Comparison of ENCODE assay signal across 23 mouse cellular contexts in the genomic region with DNA sequence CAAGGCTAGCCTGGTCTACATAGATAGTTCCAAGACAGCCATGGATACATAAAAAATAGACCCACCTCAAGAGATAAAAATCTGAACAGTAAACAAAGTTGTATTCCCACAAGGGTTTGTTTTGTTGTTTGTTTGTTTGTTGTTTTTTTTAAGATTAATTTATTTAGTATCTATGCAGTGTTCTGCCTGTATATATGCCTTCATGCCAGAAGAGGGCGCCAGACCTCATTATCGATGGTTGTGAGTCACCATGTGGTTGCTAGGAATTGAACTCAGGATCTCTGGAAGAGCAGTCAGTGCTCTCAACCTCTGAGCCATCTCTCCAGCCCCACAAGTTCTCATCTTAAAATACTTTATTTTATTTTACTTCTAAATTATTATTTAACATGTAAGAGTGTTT. TPM values are rescaled to one million over a fixed set of nuclear protein-coding genes. Genes with fewer than 3 reads are reported as not detected.
DNase-seq lines count a peak whose midpoint lies in the region; ATAC-seq and TF ChIP-seq lines count a peak whose summit lies in the region.
"Had no signal": no experiment of that assay in that cellular context is flagged by ENCODE, and none has a peak within 500 bp of the region (broad histone marks: within the 10 kb centered on the region; RNA-seq: fewer than 3 reads in every experiment).

No protein-coding gene starts in this region.

- no peak for DNase-seq in heart, adult 2 months
- no peak for DNase-seq in heart, postnatal 14 days
- DNase-seq in lung, embryonic 14.5 days: no peak
- no peak for DNase-seq in lung, postnatal 10 days
- peak; percentile 25 for DNase-seq in ZHBTc4 (ENCODE audit: low read depth, low spot score)
- no peak for DNase-seq in hindbrain, embryonic 10.5 days (ENCODE audit: low spot score)
- no peak for DNase-seq in hindbrain, postnatal 0 days (ENCODE audit: low spot score)
- DNase-seq: B cell, adult 2 months; cerebellum, adult 8-10 months; gastrocnemius, postnatal 14 days; heart, adult 18-20 months; heart, postnatal 4 days; kidney, adult 2 months; kidney, postnatal 25 days; layer of hippocampus, adult 9-11 months; lung, adult 18-20 months; retina, postnatal 1 day; thymus, postnatal 36 days had no signal

- H3K9ac ChIP-seq in heart, adult 2 months (ENCODE audit: low read depth, low read length): no peak overlapping the region
- no peak overlapping the region for H3K9ac ChIP-seq in lung, embryonic 14.5 days
- no peak overlapping the region for H3K9ac ChIP-seq in hindbrain, postnatal 0 days (replicated peaks; ENCODE audit: low read length)

- H3K27me3 ChIP-seq in heart, adult 2 months (ENCODE audit: control insufficient read depth, insufficient read depth, low read length): no peaks in the 10 kb centered on the region
- no peaks in the 10 kb centered on the region for H3K27me3 ChIP-seq in lung, embryonic 14.5 days (ENCODE audit: insufficient read depth, low read length)
- H3K27me3 ChIP-seq in hindbrain, embryonic 10.5 days (ENCODE audit: insufficient read depth, poor library complexity, severe bottlenecking): no peaks in the 10 kb centered on the region
- H3K27me3 ChIP-seq in hindbrain, postnatal 0 days (ENCODE audit: insufficient read depth, low read length): no peaks in the 10 kb centered on the region

- H3K4me3 ChIP-seq in heart, adult 2 months: no peak overlapping the region
- H3K4me3 ChIP-seq in lung, embryonic 14.5 days (ENCODE audit: low read depth, low read length): no peak overlapping the region
- H3K4me3 ChIP-seq in hindbrain, embryonic 10.5 days: no peak overlapping the region
- H3K4me3 ChIP-seq in hindbrain, postnatal 0 days (ENCODE audit: low read length): no peak overlapping the region
- H3K4me3 ChIP-seq: embryonic facial prominence, embryonic 10.5 days; midbrain, embryonic 10.5 days had no signal

- H3K4me2 ChIP-seq in lung, embryonic 14.5 days: no peak overlapping the region
- no peak overlapping the region for H3K4me2 ChIP-seq in hindbrain, postnatal 0 days (ENCODE audit: low read depth, low read length)

- intact Hi-C loops in heart, adult 2 months (cut with DNase I): no loop called here
- intact Hi-C loops in heart, postnatal 14 days (cut with DNase I): no loop called here

- ATAC-seq in lung, embryonic 14.5 days (ENCODE audit: insufficient read depth): no peak
- no peak for ATAC-seq in hindbrain, postnatal 0 days
- ATAC-seq: hindbrain, embryonic 16.5 days had no signal

- H3K4me1 ChIP-seq in heart, adult 2 months (ENCODE audit: control insufficient read depth, insufficient read depth, low read length): no peaks in the 10 kb centered on the region; the same call in 1 of the 2 replicates
- H3K4me1 ChIP-seq in lung, embryonic 14.5 days (ENCODE audit: insufficient read depth): no peaks in the 10 kb centered on the region
- H3K4me1 ChIP-seq in hindbrain, embryonic 10.5 days (replicated peaks): peaks cover 11% of the 10 kb centered on the region
- no peaks in the 10 kb centered on the region for H3K4me1 ChIP-seq in hindbrain, postnatal 0 days (ENCODE audit: insufficient read depth, low read length)
- H3K4me1 ChIP-seq: embryonic facial prominence, embryonic 10.5 days had no signal

- no peak for TF ChIP-seq POLR2A in heart, adult 2 months (IDR thresholded peaks at IDR 0.05; ENCODE audit: insufficient read depth, low read depth, low read length)

- peak; percentile 36 for TF ChIP-seq CTCF in heart, adult 2 months (IDR thresholded peaks at IDR 0.05)
- TF ChIP-seq CTCF in lung, embryonic 14.5 days (IDR thresholded peaks at IDR 0.05; ENCODE audit: low read depth): peak; percentile 21; the same call in 1 of the 2 replicates
- TF ChIP-seq CTCF in hindbrain, postnatal 0 days (IDR thresholded peaks at IDR 0.05; ENCODE audit: low read depth): no peak

- TF ChIP-seq EP300 in heart, adult 2 months (IDR thresholded peaks at IDR 0.05; ENCODE audit: insufficient read depth, low read depth, low read length): no peak

- H3K27ac ChIP-seq in heart, adult 2 months: no peak overlapping the region
- no peak overlapping the region for H3K27ac ChIP-seq in lung, embryonic 14.5 days (ENCODE audit: low read depth)
- H3K27ac ChIP-seq in hindbrain, embryonic 10.5 days: no peak overlapping the region
- H3K27ac ChIP-seq in hindbrain, postnatal 0 days: no peak overlapping the region
- H3K27ac ChIP-seq: embryonic facial prominence, embryonic 10.5 days; macrophage; midbrain, embryonic 10.5 days had no signal

- WGBS in heart, adult 2 months: 23% methylated on average over 2 of the region's 2 CpGs
- WGBS in lung, embryonic 14.5 days: 17% methylated on average over 2 of the region's 2 CpGs
- 22% methylated on average over 2 of the region's 2 CpGs for WGBS in hindbrain, embryonic 10.5 days
- 30% methylated on average over 2 of the region's 2 CpGs for WGBS in hindbrain, postnatal 0 days

- no peaks in the 10 kb centered on the region for H3K9me3 ChIP-seq in lung, embryonic 14.5 days (ENCODE audit: low read depth, low read length)
- H3K9me3 ChIP-seq in hindbrain, embryonic 10.5 days: no peaks in the 10 kb centered on the region
- H3K9me3 ChIP-seq in hindbrain, postnatal 0 days (ENCODE audit: low read length): no peaks in the 10 kb centered on the region
- H3K9me3 ChIP-seq: embryonic facial prominence, embryonic 10.5 days; G1E; midbrain, embryonic 10.5 days had no signal

- H3K79me2 ChIP-seq in heart, adult 2 months (replicated peaks; ENCODE audit: control insufficient read depth, insufficient read depth, low read length): no peaks in the 10 kb centered on the region

- H3K36me3 ChIP-seq in heart, adult 2 months (ENCODE audit: control insufficient read depth, insufficient read depth, low read length): no peaks in the 10 kb centered on the region
- no peaks in the 10 kb centered on the region for H3K36me3 ChIP-seq in lung, embryonic 14.5 days (ENCODE audit: insufficient read depth)
- no peaks in the 10 kb centered on the region for H3K36me3 ChIP-seq in hindbrain, embryonic 10.5 days
- H3K36me3 ChIP-seq in hindbrain, postnatal 0 days (ENCODE audit: insufficient read depth, low read length): no peaks in the 10 kb centered on the region
- H3K36me3 ChIP-seq: embryonic facial prominence, embryonic 10.5 days; G1E; midbrain, embryonic 10.5 days had no signal

RNA-seq across cellular contexts. Expression of gene Slco4a1, which starts 47.6 kb away (rescaled TPM):
- not detected for total RNA-seq in heart, adult 2 months (2021)
- 0.26 and 0.94 TPM in 2 replicates for polyA plus RNA-seq in heart, adult 2 months (2012; rRNA removed)
- under 1 TPM; 0.12 to 0.41 TPM for total RNA-seq in heart, postnatal 14 days (2021)
- 0.39 and 0.47 TPM in 2 replicates for polyA plus RNA-seq in lung, embryonic 14.5 days (2014; fragmentation: Nextera tagmentation; extraction: Ambion mirVana)
- 7.6 and 8.7 TPM in 2 replicates for polyA plus RNA-seq in hindbrain, embryonic 10.5 days (2016; fragmentation: Nextera tagmentation; extraction: Ambion mirVana)
- 4.0 and 5.4 TPM in 2 replicates for total RNA-seq in hindbrain, postnatal 0 days (2014; rRNA removed)
- 2.0 and 2.9 TPM in 2 replicates for polyA plus RNA-seq in hindbrain, postnatal 0 days (2015; fragmentation: Nextera tagmentation; extraction: Ambion mirVana)
- polyA plus RNA-seq: G1E had no signal
